Mouse (Mus musculus) myocyte (in vitro differentiated cells): ENCODE measurements around the gene Memo1. TPM values are rescaled to one million over a fixed set of nuclear protein-coding genes. Genes with fewer than 3 reads are reported as not detected.

Experiments used
- H3K27me3 ChIP-seq: one replicate; pipeline ENCODE4 v1.6.1; 2011; ENCODE audit not compliant: control insufficient read depth, insufficient read depth, insufficient read length
- H3K36me3 ChIP-seq: one replicate; pipeline ENCODE4 v1.6.1; 2011; ENCODE audit not compliant: control insufficient read depth, insufficient read depth
- H3K4me2 ChIP-seq: one replicate; pipeline ENCODE4 v1.6.1; 2011; ENCODE audit warnings: low read depth, control low read depth
- H3K4me3 ChIP-seq: one replicate; pipeline ENCODE4 v1.5.1; 2011; ENCODE audit warnings: mild to moderate bottlenecking, control low read depth, moderate library complexity
- H3K79me2 ChIP-seq: one replicate; pipeline ENCODE4 v1.6.1; 2011; ENCODE audit not compliant: control insufficient read depth, insufficient read depth
- H3ac ChIP-seq: one replicate; pipeline ENCODE4 v1.6.1; 2011; ENCODE audit not compliant: control insufficient read depth, insufficient read length
- CEBPB ChIP-seq: IDR thresholded peaks from 2 replicates; pipeline ENCODE4 v1.6.1; 2011; ENCODE audit warnings: mild to moderate bottlenecking, moderate library complexity; ENCODE audit not compliant: poor library complexity, insufficient read depth, severe bottlenecking
- E2F4 ChIP-seq: IDR thresholded peaks from one replicate; pipeline ENCODE4 v1.6.1; 2011; ENCODE audit warnings: mild to moderate bottlenecking, control low read depth, moderate library complexity; ENCODE audit not compliant: insufficient read depth
- MYOD1 ChIP-seq, 3 experiments: IDR thresholded peaks; one replicate each; pipeline ENCODE4 v1.6.1; 2011; ENCODE audit warnings: control low read depth in 2 of 3, low read depth in 2 of 3, mild to moderate bottlenecking in 2 of 3, moderate library complexity in 1 of 3; ENCODE audit not compliant: insufficient read length in 2 of 3, control insufficient read depth in 1 of 3
- MYOG ChIP-seq, 3 experiments: IDR thresholded peaks; one replicate each; pipeline ENCODE4 v1.6.1; 2011; ENCODE audit warnings: control low read depth in 2 of 3, low read depth in 2 of 3, mild to moderate bottlenecking in 2 of 3; ENCODE audit not compliant: insufficient read length in 2 of 3, control insufficient read depth in 1 of 3, insufficient read depth in 1 of 3
- POLR2A ChIP-seq: IDR thresholded peaks from one replicate; pipeline ENCODE4 v1.6.1; 2011; ENCODE audit warnings: low read depth, mild to moderate bottlenecking, control low read depth, moderate library complexity; ENCODE audit not compliant: insufficient read length
- POLR2AphosphoS2 ChIP-seq: IDR thresholded peaks from one replicate; pipeline ENCODE4 v1.6.1; 2011; ENCODE audit warnings: low read depth, control low read depth; ENCODE audit not compliant: insufficient read length
- REST ChIP-seq: IDR thresholded peaks from one replicate; pipeline ENCODE4 v1.6.1; 2011; ENCODE audit warnings: mild to moderate bottlenecking, control low read depth, moderate library complexity; ENCODE audit not compliant: insufficient read depth, insufficient read length
- SRF ChIP-seq: IDR thresholded peaks from one replicate; pipeline ENCODE4 v1.6.1; 2011; ENCODE audit warnings: low read depth; ENCODE audit not compliant: control insufficient read depth, insufficient read length
- TCF12 ChIP-seq: IDR thresholded peaks from one replicate; pipeline ENCODE4 v1.6.1; 2011; ENCODE audit warnings: mild to moderate bottlenecking, control low read depth; ENCODE audit not compliant: poor library complexity, insufficient read depth, severe bottlenecking
- TCF3 ChIP-seq: IDR thresholded peaks from one replicate; pipeline ENCODE4 v1.6.1; 2011; ENCODE audit warnings: low read depth, control low read depth; ENCODE audit not compliant: insufficient read length
- USF1 ChIP-seq: IDR thresholded peaks from one replicate; pipeline ENCODE4 v1.6.1; 2011; ENCODE audit warnings: low read depth, mild to moderate bottlenecking, control low read depth, moderate library complexity
- polyA plus RNA-seq: library from polyadenylated mRNA; unstranded; fragments of >200 nt; fragmentation: generic; extraction: Trizol; gene quantifications from one replicate; pipeline ENCODE4 v1.2.1, GENCODE M21; 2012; ENCODE audit warnings: missing spikeins

The Memo1 gene
- polyA plus RNA-seq, 1 experiment = 71.2 TPM

- no peak for TF ChIP-seq REST
- no peak for TF ChIP-seq TCF12
- no peak for TF ChIP-seq E2F4
- TF ChIP-seq POLR2AphosphoS2 = no peak
- no peak for TF ChIP-seq CEBPB
- no peak overlapping the region for H3ac ChIP-seq
- H3K4me3 ChIP-seq = no peak overlapping the region
- H3K4me2 ChIP-seq = no peak overlapping the region
- H3K79me2 ChIP-seq = no peaks in the 10 kb centered on the region
- H3K36me3 ChIP-seq = no peaks in the 10 kb centered on the region
- H3K27me3 ChIP-seq = no peaks in the 10 kb centered on the region
These were observed 121.6 kb downstream of the Memo1 start for GRCm38 (mm10) chr17:74173726-74174125.

GRCm38 (mm10) chr17:74172834-74173233 is 122.5 kb downstream of the Memo1 start:
- no peaks in the 10 kb centered on the region for H3K27me3 ChIP-seq
- no peak overlapping the region for H3ac ChIP-seq
- no peaks in the 10 kb centered on the region for H3K79me2 ChIP-seq
- H3K4me3 ChIP-seq = no peak overlapping the region
- TF ChIP-seq CEBPB (no peak), SRF (no peak), MYOD1 (IDR thresholded peaks at IDR 0.05; ENCODE audit: control insufficient read depth in 1 of 3, insufficient read length in 2 of 3, low read depth in 2 of 3) (no peak)
- H3K4me2 ChIP-seq = no peak overlapping the region
- no peaks in the 10 kb centered on the region for H3K36me3 ChIP-seq

GRCm38 (mm10) chr17:74159443-74159894 is 135.9 kb downstream of the Memo1 start:
- no peaks in the 10 kb centered on the region for H3K79me2 ChIP-seq
- H3K4me3 ChIP-seq = no peak overlapping the region
- H3ac ChIP-seq = no peak overlapping the region
- H3K36me3 ChIP-seq = no peaks in the 10 kb centered on the region
- H3K27me3 ChIP-seq = no peaks in the 10 kb centered on the region
- H3K4me2 ChIP-seq = peak overlapping the region; percentile 24
- TF ChIP-seq TCF12 (no peak), MYOG (IDR thresholded peaks at IDR 0.05; ENCODE audit: control insufficient read depth in 1 of 3, insufficient read depth in 1 of 3, insufficient read length in 2 of 3, low read depth in 2 of 3) (peak in 1 of 3 experiments; percentile 15)

GRCm38 (mm10) chr17:74158161-74158560 is 137.2 kb downstream of the Memo1 start:
- no peak for TF ChIP-seq MYOD1 (IDR thresholded peaks at IDR 0.05; ENCODE audit: control insufficient read depth in 1 of 3, insufficient read length in 2 of 3, low read depth in 2 of 3)
- no peak for TF ChIP-seq MYOG (IDR thresholded peaks at IDR 0.05; ENCODE audit: control insufficient read depth in 1 of 3, insufficient read depth in 1 of 3, insufficient read length in 2 of 3, low read depth in 2 of 3)
- TF ChIP-seq USF1 = no peak
- TF ChIP-seq TCF12 = no peak
- TF ChIP-seq SRF = no peak
- TF ChIP-seq POLR2AphosphoS2 = no peak
- TF ChIP-seq POLR2A = no peak
- no peak for TF ChIP-seq REST
- no peak for TF ChIP-seq E2F4
- no peak for TF ChIP-seq TCF3
- H3K79me2 ChIP-seq = no peaks in the 10 kb centered on the region
- no peaks in the 10 kb centered on the region for H3K27me3 ChIP-seq
- H3K36me3 ChIP-seq = no peaks in the 10 kb centered on the region
- H3ac ChIP-seq = no peak overlapping the region
- no peak overlapping the region for H3K4me2 ChIP-seq
- H3K4me3 ChIP-seq = no peak overlapping the region

Other genes with a start within 250 kb of the Memo1 start
- gene Srd5a2, start 247.6 kb downstream of the Memo1 start, polyA plus RNA-seq = not detected
- gene Dpy30, start 28.4 kb upstream of the Memo1 start, polyA plus RNA-seq = 57.9 TPM
- 14.3 TPM for gene Spast, start 43.5 kb upstream of the Memo1 start, polyA plus RNA-seq
- gene Slc30a6, start 100.1 kb upstream of the Memo1 start, polyA plus RNA-seq = 20.7 TPM
- 0.01 TPM for gene Nlrc4, start 163.6 kb upstream of the Memo1 start, polyA plus RNA-seq
- 20.0 TPM for gene Yipf4, start 194.0 kb upstream of the Memo1 start, polyA plus RNA-seq
- 20.1 TPM for gene Birc6, start 232.8 kb upstream of the Memo1 start, polyA plus RNA-seq